Mouse (Mus musculus) left cerebral cortex, postnatal 4 days (tissue): Measurements from ENCODE around the gene Snapc2. TPM values are rescaled to one million over a fixed set of nuclear protein-coding genes. Genes with fewer than 3 reads are reported as not detected.

Experiments
- DNase-seq: peaks from one replicate; pipeline ENCODE4 v3.0.0-alpha.2; 2022
- intact Hi-C: fragments of 180-260 bp; cut with DNase I; formaldehyde crosslinking; loops from one replicate; pipeline ENCODE4 v1.15.1; 2025
- total RNA-seq, 2 experiments: library from RNA; stranded (reverse); gene quantifications; 2 replicates each; pipeline ENCODE4 v1.2.3; 2021

The Snapc2 gene
- 10 to 100 TPM; 32.6 to 34.4 TPM for total RNA-seq

GRCm38 (mm10) chr8:4252934-4253841, at the start of gene Snapc2:
Gene Snapc2, plus strand, starts transcription at chr8:4253080.
- intact Hi-C loops, result no loop called here
- DNase-seq, result peak; percentile 96

GRCm38 (mm10) chr8:4205246-4206123, 47.4 kb upstream of the Snapc2 start:
- intact Hi-C loops, result no loop called here
- no peak for DNase-seq

GRCm38 (mm10) chr8:4206182-4207015, 46.5 kb upstream of the Snapc2 start:
- no peak for DNase-seq

GRCm38 (mm10) chr8:4207016-4207350, 45.9 kb upstream of the Snapc2 start:
- no peak for DNase-seq
- intact Hi-C loops, result no loop called here

More at GRCm38 (mm10) chr8:4206182-4207015, 46.5 kb upstream of the Snapc2 start:
- intact Hi-C loops, result no loop called here

- DNase-seq, result no peak
- intact Hi-C loops, result no loop called here
Measured at GRCm38 (mm10) chr8:4211097-4211496, 41.8 kb upstream of the Snapc2 start.

- intact Hi-C loops, result no loop called here
- DNase-seq, result no peak
Measured at GRCm38 (mm10) chr8:4212809-4213209, 40.1 kb upstream of the Snapc2 start.

- intact Hi-C loops, result no loop called here
- no peak for DNase-seq
Measured at GRCm38 (mm10) chr8:4213210-4214005, 39.5 kb upstream of the Snapc2 start.

- no peak for DNase-seq
- intact Hi-C loops, result no loop called here
Measured at GRCm38 (mm10) chr8:4214006-4214980, 38.6 kb upstream of the Snapc2 start.

GRCm38 (mm10) chr8:4216296-4216695, 36.6 kb upstream of the Snapc2 start:
- no peak for DNase-seq
- intact Hi-C loops, result no loop called here

- intact Hi-C loops, result no loop called here
- peak; percentile 91 for DNase-seq
Measured at GRCm38 (mm10) chr8:4216791-4217621, 35.9 kb upstream of the Snapc2 start, which contains the start of gene Prr36. Gene Prr36, minus strand, starts transcription at chr8:4217459.

- intact Hi-C loops, result no loop called here
Measured at GRCm38 (mm10) chr8:4219617-4220016, 33.3 kb upstream of the Snapc2 start.

GRCm38 (mm10) chr8:4222059-4222458, 30.8 kb upstream of the Snapc2 start:
- DNase-seq, result no peak
- intact Hi-C loops, result no loop called here

More at GRCm38 (mm10) chr8:4219617-4220016, 33.3 kb upstream of the Snapc2 start:
- DNase-seq, result no peak

GRCm38 (mm10) chr8:4226323-4226722, 26.6 kb upstream of the Snapc2 start:
- DNase-seq, result no peak
- intact Hi-C loops, result no loop called here

GRCm38 (mm10) chr8:4226739-4227347, 26.0 kb upstream of the Snapc2 start, which contains the start of gene Lrrc8e:
Gene Lrrc8e, plus strand, starts transcription at chr8:4226827.
- intact Hi-C loops, result no loop called here
- no peak for DNase-seq

- intact Hi-C loops, result no loop called here
- no peak for DNase-seq
Measured at GRCm38 (mm10) chr8:4227919-4228318, 25.0 kb upstream of the Snapc2 start.

GRCm38 (mm10) chr8:4229784-4230183, 23.1 kb upstream of the Snapc2 start:
- intact Hi-C loops, result no loop called here
- DNase-seq, result no peak
